Mouse (Mus musculus) kidney, adult 9 months (tissue): ENCODE results near the gene Myrip.
"Not testable (repeated sequence)": the region's sequence is repeated elsewhere in the genome, so short reads cannot be mapped to it uniquely, and the experiment has no call there.

Experiments
- DNase-seq: peaks from one replicate; pipeline ENCODE4 v3.0.0; 2022

The Myrip gene

DNA sequence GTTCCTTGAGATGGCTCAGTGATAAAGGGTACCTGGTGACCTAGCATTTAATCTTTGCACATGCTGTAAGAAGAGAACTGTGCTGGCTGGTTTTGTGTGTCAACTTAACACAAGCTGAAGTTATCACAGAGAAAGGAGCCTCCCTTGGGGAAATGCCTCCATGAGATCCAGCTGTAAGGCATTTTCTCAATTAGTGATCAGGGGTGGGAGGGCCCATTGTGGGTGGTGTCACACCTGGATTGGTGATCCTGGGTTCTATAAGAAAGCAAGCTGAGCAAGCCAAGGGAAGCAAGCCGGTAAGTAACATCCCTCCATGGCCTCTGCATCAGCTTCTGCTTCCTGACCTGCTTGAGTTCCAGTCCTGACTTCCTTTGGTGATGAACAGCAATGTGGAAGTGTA is at the start of gene Myrip:
Gene Myrip (plus strand): TSS at position 301 of the 400 bp plus-strand sequence.
- not testable (repeated sequence) for DNase-seq

DNA sequence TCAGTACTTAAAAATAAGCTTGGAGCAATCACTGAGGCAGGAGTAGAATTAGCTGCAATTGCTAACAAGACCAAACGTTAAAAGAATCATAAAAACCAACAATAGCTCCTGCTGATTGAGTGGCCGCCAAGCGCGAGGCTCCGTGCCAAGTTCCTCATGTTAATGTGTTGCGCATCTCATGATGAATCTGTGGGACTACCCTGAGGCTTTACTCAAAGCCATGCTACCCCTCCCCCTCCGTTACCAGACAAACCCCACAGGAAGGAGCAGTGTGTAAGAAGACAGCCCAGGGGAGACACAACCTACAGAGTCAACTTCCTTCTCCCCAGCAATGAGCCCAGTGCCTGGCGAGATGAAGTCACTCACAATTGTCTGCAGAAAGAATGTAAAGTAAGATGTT is 41.5 kb upstream of the Myrip start:
- DNase-seq = no peak

DNA sequence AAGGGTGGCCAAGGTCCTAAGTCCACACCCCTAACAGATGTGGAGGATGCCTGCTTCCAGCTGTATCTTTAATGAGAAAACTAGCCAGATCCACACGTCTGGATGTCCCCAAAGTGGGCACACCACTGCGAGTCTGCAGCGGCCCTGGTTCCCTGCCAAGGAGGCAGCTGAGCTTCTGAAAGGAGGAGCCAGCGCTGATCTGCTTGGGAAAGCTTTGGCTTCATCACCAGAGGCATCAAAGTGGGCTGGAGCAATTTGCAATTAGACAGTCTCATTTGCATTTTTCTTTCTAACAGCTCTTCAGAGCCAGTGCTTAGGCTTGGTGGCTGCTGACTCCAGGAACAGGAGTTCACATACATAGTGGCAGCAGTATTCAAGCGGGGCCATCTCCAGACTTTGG is 37.3 kb upstream of the Myrip start:
- no peak for DNase-seq

DNA sequence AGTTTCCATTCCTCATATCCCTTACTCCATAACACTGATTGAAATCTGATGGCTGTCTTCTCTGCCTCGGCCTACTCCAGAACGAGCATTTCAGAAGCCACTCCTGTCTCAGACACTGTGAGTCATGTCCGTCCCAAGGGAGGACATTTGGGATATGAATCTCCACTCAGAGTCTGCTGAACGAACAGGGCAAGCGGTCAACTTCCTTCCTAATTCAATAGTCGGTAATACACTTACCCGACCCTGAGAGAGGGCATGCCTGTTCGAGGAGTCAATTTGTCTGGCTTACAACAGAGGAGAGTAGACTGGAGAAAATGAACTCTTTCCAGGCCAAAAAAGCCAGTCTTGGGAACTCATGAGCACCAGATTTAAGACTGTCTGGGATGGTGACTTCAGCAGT is 28.2 kb upstream of the Myrip start:
- DNase-seq = peak; percentile 72

DNA sequence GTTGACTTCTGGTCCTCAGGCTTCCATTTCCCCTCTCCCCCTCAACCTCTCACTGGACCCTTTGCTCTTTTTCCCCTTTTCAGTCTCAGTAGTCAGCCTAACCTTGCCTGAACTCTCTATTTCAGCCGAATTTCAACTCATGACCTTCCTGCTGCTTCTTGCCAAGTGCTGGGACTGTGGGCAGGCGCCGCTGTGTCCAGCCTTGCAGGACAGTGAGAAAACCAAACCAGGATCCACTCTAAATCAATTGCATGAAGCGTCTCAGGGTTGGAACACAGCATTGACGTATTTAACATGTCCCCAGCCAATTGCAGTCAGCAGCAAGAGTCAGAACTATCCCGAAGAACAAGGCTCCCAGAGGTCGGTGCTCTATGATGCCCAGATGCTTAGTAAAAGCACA is 26.1 kb upstream of the Myrip start:
- DNase-seq = peak; percentile 64

DNA sequence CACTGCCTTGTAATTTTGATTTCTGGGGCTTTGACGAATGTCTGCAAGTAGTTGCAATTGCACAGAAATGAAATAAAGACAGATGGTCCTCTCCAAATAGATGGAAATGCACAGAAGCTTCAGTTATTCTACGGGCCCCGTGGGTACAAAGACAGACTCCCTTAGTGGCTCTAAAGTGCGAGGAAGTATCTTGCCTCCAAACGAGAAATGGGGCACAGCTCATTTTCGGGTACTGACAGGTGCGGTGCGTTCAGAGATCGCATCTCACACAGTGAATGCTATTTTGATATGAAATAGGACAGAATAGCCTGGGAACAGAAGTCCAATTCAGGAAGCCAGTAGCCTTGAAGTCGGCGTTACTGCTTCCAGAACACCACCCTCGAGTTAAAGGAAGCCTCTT is 20.2 kb upstream of the Myrip start:
- DNase-seq = no peak

DNA sequence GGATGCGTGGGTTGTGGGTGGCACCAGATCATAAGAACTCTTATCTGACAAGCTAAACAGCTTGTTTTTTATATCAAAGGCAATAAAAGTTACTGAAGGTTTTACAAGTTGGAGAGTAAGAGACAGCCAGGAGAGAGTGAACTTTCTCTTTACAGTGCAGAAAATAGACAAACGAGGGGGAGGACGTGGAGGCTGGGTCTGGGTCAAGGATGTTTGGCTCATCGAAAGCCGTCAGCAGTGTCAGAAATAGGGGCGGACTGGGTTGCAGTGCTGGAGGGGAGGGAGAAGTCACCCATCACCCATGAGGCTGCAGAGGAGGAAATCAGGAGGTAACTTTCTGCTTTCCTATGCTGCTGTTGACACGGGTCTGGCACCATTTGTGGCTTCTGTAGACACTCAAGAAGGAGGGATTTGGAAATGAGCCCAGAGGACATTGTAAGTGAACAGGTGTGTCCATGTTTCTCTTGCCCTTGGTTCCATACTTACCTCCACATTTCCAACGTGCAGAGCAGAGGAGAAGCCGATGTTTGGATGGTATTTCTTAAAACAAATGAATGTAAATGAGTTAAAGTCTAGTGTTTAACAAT is 18.8 kb upstream of the Myrip start:
- DNase-seq = no peak

DNA sequence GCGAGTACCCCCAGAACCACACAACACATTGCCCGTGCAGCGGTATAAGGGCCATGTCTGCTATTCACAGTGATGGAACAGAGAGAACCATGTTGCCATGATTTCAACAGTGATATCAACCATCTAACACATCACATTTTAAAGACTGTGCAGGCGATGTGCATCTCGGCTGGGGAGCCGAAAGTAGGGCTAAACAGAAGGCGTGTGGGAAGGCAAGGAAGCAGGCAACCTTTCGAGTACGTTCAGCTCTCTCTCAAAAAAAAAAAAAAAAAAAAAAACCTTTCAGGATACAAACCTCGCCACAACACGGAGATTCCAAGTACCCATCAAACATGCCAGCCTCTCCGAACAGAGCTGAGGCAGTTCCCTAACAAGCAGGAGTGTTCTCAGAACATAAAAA is 17.8 kb upstream of the Myrip start:
- DNase-seq = no peak

DNA sequence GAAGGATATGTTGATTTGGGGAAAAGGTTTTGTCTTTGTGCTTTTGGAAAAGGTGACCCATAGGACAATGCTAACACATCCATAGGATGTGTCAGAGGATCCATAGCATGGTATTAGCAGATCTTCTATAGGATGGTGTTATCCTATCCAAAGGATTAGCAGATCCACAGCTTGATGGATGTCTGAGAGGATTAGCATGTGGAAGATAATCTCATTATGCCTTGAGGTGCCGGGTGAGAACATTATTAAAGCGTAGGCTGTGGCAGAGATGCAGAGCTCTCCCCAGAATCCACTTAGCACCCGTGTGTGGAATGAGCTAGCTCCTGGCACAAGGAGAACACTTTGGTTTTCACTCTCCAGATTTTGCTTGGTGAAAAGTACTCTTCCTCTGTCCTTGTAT is 13.3 kb upstream of the Myrip start:
- no peak for DNase-seq

DNA sequence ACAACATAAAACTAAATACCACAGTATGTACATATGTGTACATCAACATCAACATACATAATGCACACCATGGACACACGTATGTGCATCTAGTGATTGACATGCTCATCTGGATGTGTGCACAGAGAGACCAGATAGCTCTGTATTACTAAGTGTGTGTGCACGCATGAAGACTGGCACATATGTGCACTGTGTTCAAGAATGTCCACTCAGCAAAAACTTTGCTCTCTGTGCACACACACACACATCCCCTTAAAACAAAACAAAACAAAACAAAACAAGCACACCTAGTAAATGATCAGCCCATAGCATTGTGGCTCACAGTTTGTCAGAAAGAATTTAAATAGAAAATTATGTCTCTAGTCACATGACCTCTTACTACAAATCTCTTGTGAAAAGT is 10.9 kb upstream of the Myrip start:
- no peak for DNase-seq

DNA sequence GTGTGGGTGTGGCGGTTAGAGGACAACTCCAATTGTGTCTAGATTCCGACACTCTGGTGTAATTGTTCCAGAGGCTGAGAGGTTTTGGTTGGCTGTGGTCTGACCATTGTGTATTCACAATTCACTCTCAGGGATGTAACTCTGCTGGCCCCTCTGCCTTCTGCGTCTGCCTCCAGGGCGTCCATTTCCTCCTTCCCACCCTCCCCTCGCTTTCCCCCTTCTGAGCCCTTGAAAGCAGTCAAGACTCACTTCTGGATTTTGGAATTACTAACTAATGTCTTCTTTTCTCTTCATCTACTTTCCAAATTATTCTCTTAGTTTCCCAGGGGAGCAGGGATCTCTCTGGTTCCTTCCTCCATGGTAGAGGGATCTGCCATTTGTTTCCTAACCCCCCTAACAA is 8.8 kb upstream of the Myrip start:
- no peak for DNase-seq

DNA sequence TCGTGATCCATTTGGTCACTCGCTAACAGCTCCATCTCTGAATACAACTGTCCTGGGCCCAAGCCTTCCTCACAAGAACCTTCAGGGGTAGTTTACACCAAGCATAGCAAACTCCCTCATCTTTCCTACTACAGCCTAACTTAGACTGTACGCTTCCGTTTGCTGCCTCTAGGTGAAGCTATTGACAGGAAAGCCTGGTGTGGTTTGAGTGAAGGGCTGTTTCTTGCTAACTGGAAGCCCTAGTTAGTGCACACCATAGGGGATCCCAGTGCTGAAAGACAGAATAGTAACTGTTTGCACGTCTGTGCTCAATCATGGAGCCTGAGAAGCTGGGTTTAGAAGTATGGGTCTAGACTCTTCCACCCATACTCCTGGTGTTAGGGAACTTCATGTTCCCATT is 5.8 kb upstream of the Myrip start:
- no peak for DNase-seq

DNA sequence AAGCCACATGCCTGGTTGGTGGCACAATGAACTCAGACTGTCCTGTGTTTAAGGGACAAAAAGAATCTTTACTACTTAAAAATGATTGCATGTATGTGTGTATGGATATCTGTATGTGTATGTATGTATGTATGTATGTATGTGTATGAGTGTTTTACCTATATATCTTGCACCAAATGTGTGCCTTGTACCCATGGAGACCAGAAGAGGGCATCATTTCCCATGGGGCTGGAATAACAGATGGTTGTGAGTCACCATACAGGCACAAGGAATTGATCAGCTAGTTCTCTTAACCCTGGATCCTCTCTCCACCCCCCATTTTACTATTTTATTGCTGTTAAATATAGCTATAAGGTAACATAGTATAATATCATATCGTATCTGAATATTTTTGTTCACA is 4.4 kb upstream of the Myrip start:
- DNase-seq = no peak

DNA sequence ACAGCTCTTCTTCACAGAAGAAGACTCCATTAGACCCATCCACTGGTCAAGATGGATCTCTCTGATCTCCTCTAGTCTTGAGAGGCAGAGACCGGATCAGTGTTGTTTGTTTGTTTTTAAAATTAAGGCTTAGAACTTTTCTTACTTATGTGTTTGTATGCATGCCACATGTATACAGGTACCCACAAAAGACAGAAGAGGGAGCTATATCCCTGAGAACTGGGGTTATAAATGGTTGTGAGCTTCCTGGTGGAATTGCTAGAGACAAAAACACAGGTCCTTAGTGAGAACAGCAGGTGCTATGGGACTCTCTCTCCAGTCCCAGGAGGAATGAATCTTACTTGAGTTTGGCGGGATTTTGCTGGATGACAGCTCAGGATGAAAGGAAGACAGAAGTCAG is 1.9 kb upstream of the Myrip start:
- DNase-seq = no peak

DNA sequence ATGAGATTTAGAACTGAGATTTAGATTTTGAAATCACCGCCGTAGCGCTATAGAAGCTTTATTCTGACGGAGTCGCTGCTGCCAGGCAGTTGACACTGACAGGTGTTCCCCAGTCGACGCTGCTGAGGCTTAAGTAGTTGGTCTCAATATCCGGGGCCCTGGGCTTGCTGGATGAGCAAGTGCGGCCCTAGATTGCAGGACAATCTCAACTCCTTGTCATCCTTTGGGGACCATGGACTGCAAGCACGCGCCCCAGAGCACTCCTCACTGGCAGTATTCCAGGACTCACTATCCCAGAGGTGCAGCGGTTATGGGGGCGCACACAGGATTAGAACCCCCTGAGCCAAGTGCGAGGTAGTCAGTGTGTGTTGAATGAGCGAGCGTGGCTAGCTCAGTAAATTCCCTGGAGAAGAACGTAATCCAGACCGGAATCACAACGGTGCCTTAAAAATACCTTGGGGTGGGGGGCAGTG is 1.7 kb downstream of the Myrip start:
- DNase-seq = no peak

DNA sequence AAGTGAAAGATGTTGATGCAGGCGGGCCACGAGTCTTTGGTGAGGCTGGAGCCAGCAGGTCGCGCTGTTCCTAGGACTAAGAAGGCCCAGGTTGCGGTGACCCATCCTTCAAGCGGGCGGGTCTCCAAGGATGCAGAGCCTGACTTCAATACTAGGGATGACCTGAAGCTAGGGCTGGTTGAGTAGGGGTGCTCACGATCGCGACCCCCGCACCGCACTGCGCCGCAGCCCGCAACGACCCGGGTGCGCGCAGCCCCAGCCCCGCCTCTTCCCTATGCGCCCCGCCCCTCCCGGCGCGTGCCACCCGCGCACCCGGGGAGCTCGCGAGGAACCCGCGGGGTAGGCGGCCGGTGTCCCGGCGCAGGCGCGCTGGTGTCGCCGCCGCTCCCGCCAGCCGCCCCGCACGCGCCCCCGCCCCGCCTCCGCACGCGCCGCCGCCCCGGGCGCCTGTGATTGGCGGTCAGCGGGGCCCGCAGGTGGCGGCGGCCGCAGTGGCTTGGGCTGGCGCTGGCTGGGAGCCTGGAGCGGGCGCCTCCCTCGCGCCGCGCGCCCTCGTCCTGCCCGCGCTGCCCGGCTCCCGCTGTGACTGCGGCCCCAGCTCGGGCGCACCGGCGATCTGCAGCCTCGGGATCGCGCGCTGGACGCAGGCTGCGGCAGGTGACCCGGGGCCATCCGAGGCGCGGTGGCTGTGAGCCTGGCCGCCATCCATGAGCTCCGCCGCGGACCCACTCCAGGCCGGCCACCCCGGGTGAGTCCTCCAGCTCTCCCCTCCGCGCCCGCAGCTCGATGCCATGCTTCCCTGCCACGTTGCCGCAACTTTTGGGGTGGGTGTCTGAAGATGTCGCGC is 2.4 kb downstream of the Myrip start:
- peak; percentile 10 for DNase-seq

DNA sequence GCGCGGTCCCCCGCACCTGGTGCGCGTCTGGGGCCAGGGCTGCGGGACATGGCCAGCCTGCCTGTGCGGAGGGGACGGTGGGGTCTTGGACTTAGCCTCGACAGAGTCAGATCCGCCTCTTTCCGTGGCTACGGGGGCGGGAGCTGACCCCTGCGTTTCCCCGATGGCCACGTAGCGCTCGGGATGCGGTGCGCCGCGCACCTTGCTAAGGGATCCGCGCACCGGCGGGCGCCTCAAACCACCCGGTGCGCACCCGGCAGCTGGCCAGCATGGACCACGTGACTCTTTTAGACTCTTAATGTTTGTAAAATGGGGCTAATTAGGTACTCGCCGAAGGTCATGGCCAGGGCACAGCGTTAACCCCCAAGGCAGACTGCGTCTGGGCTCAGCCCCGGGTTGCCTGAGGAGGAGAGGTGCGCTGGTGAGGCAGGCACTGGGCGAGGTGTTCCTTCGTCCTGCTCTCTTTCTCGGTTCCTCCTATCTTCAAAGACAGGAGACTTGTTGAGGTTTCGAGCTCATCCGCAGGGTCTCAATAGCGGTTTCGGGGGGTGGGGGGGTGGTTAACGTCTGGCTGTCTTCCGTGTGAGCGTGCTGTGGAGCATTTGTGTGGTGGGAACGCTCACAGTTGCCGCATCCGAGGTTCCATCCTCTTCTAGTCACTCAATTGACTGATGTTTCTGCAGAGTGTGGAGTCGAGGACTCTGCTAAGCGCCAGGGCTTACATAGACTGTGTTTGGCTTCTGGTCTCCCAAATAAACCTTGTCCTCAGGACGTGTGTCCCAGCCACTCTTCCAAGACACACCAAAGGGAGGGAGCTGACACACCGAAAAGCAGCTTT is 3.2 kb downstream of the Myrip start:
- DNase-seq = no peak

DNA sequence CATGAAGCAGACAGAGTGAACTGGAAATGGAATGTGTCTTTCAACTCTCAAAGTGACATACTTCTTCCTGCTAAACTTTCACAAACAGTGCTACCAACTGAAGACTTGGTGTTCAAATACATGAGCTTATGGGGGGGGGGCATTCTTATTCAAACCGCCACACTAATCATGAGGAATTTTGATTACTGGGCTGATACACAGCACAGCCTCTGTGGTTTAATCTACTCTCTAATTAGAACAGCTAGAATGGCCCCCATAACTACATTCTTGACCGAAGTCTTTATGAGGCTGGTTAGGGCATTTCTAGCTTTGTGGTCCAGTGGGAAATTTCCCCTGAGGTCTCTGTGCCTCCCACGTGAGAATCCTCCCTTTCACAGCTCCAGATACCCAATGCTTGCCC is 13.9 kb downstream of the Myrip start:
- DNase-seq = no peak

DNA sequence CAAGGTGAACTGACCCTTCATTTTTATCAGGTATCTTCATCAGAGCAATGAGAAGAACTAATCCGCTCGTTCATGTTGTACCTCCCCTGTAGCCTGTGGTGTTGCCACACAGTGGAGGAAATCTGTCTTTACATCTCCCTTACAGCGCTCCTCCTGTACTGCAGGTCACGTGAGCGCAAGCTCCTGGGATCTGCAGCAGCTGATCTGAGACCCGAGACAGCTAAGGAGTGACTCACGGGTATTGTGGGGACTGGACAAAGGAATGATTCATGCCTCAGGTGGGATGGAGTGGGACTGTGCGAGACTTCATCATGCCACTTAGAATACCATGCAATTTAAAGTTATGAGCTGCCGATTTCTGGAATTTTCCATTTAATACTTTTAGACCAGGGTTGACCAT is 17.8 kb downstream of the Myrip start:
- DNase-seq = no peak

DNA sequence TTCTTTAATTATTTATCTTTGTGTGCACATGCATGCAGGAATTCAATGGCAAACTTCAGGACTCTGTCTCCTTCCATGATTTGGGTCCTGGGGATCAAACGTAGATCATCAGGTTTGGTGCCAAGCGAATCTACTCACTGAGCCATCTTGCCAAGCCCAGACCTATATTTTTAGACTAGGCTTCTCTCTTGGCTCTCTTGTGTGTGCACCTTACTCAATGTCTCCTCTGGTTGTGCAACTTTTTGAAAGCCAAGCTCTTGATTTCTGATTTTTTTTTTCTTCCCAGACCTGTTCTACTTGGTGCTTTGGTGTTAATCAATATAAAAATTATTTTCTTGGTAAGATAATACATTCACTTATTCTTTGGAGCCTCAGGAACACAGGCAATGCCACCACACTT is 19.3 kb downstream of the Myrip start:
- DNase-seq = no peak

DNA sequence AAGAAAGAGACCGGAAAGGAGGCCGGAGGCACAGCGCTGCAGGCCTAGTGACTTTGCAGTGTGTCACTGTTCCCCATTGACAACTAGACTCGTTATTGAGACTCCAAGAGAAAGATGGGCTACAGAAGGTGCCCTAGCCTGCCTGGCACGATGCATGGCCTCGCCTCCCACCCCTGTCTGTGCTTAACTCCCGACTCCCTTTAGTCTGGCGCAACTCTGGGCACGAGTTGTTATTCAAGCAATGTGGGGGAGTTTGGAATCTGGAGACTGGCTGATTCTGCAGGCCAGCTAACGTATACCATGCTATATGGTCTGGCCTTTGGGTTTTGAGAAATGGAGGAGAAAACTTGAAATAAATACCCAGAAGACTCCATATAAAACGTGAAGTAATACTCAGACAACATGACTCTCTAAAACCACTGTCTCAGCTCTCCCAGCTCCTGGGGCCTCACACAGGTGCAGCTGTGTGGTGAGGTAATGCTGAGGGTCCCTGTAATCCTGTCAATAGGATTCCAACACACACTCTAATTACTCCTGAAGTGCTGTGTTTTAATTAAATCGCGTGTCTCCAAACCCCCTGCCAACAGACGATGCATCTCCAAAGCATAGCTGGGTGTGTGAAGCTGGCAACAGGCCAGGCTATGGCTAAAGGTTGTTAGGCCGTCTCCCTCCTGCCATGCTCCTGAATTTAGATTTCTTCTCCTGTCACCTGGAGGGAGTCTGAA is 21.6 kb downstream of the Myrip start:
- DNase-seq = no peak

DNA sequence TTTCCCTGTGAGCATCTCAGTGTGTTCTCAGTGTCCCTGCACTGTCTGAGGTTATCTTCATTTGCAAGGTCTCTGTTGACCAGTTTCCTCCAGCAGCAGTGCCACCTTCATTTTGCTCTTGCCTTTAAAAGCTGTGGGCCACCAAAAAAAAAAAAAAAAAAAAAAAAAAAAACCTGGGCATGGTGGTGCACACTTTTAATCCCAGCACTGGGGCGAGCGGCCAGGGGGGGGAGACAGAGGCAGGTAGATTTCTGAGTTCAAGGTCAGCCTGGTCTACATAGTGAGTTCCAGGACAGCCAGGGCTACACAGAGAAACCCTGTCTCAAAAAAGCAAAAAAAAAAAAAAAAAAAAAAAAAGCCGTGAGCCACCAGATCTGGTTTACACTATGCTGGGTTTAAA is 29.7 kb downstream of the Myrip start:
- DNase-seq = not testable (repeated sequence)

DNA sequence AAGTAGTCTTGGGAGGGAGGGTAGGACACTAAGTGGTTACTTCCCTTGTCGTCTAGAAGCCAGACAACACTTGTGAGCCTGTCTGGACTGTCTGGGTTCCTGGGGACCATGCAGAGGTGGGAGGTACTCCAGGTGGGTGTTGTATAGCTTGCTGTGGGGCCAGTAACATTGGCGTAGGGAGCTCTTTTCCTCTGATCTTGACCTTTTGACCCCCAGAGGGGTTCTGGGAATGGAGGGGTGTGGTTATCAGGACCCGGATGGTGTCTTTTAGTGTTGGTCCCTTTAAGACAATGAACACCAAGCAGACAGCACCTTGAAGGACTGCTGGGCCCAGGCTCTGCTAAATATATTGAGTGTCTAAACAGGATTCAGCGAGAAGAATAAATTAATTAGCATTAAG is 36.9 kb downstream of the Myrip start:
- DNase-seq = no peak
